Mouse (Mus musculus): ENCODE measurements around the gene Smyd3. TPM values are rescaled to one million over a fixed set of nuclear protein-coding genes. Genes with fewer than 3 reads are reported as not detected.

Smyd3 gene
- polyA plus RNA-seq, 1 experiment from 2014 or later: 3.7 TPM

DNA sequence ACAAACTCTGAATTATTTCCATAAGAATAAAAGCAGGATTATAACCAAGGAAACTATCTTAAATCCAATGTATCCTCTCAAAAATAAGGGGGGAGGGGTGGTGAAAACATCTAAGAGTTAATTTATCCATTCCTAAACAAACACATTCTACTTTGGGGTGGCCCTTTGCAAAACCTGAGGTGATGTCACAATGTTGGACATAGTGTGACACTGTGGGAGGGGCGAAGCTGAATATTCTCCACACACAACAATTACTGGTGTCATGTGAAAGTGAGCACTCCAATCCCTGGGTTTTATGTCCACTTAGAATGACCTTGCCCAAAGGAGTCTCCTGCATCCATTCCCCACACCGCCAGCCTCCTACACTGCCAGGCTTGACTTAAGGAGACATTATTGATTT, 580.9 kb downstream of the Smyd3 start:
- no peak overlapping the region for H3K27ac ChIP-seq
- no peaks in the 10 kb centered on the region for H3K79me2 ChIP-seq (ENCODE audit: inconsistent target)
- H3K36me3 ChIP-seq (ENCODE audit: inconsistent target): no peaks in the 10 kb centered on the region
- 90% methylated on average over 2 of the region's 2 CpGs for WGBS (ENCODE audit: missing documents)
- no peak overlapping the region for H3K4me3 ChIP-seq (ENCODE audit: inconsistent target)

DNA sequence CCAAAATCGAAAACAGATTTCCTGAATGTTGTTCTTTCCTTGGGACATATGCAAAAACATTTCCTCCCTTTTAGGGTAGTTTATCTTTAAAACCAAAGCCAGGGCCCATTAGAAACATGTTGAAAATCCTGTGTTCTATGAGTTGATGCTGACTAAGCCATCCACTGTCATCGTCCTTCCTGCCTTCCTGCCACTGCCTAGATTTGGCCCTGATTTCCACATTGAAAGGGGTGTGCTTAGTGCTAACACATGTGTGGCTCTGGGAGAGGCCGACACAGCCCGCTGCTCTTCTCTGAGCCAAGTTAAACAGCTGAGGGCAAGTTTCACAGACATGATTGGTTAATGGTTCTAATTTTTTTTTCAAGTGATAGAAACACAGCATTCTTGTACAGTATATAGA, 581.4 kb downstream of the Smyd3 start:
- H3K36me3 ChIP-seq (ENCODE audit: inconsistent target): no peaks in the 10 kb centered on the region
- WGBS (ENCODE audit: missing documents): 67% methylated on average over 4 of the region's 4 CpGs
- H3K79me2 ChIP-seq (ENCODE audit: inconsistent target): no peaks in the 10 kb centered on the region
- H3K4me3 ChIP-seq (ENCODE audit: inconsistent target): no peak overlapping the region
- H3K27ac ChIP-seq: no peak overlapping the region

DNA sequence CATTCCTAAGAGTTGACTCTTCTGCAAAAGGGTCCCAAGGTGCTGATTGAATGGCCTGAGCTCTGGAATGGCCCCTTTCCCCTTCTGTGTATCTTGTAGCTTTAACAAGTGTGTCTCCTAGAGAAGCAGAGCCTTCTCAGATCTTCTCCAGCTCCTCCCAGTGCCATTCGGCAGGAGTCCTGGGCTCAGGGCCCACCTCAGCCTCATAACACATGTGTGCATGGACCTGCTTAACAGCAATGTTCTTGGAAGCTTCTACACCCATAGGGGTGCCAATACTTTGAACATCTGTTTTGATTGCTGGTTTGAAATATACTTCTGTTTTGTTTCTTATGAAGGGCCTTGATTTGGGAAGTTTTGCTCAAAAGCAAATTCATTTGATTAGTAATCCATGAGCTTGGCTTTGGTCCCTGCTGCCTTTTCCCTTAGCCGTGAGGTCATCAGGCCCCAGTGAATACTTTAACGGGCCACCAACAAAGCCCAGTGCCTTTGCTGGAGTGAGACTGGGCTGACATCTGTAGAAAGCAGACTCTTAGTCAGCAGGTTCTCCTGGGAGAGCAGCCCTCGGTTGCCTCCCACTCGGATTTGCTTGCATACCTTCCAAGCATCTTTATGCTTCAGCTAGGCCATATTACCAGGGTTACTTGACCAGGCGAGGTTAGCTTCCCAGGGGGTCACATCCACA, 583.7 kb downstream of the Smyd3 start:
- Histone ChIP-seq H3K79me2 (ENCODE audit: inconsistent target) (no peaks in the 10 kb centered on the region), H3K27ac (no peak overlapping the region), H3K36me3 (ENCODE audit: inconsistent target) (no peaks in the 10 kb centered on the region), H3K4me3 (ENCODE audit: inconsistent target) (no peak overlapping the region)
- WGBS (ENCODE audit: missing documents): 90% methylated on average over 6 of the region's 6 CpGs

DNA sequence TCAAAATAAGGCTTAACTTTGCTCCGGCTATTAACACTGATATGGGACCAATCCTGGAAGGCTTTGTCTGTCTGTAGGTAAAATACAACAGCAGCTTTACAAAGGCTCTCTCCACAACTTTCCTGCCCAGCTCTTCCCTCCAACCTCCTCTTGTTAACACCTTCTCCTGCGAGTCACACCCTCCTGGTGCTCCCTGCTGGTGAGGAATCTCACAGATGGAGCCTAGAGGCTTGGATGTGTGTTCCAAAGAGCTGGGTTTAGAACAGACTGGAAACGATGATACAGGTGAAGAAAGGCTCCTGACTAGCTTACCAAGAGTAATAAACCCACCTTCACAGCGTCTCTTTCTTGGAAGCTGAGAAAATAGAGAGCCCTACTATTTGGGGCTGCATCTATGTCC, 588.3 kb downstream of the Smyd3 start:
- Histone ChIP-seq H3K79me2 (ENCODE audit: inconsistent target) (no peaks in the 10 kb centered on the region), H3K27ac (no peak overlapping the region), H3K36me3 (ENCODE audit: inconsistent target) (no peaks in the 10 kb centered on the region), H3K4me3 (ENCODE audit: inconsistent target) (no peak overlapping the region)
- 81% methylated on average over 4 of the region's 4 CpGs for WGBS (ENCODE audit: missing documents)

- H3K27ac ChIP-seq: no peak overlapping the region
- 35% methylated on average over 8 of the region's 8 CpGs for WGBS (ENCODE audit: missing documents)
- H3K79me2 ChIP-seq (ENCODE audit: inconsistent target): no peaks in the 10 kb centered on the region
- no peak overlapping the region for H3K4me3 ChIP-seq (ENCODE audit: inconsistent target)
- no peaks in the 10 kb centered on the region for H3K36me3 ChIP-seq (ENCODE audit: inconsistent target)
These were observed 593.2 kb downstream of the Smyd3 start for GRCm38 (mm10) chr1:178924492-178925183.

GRCm38 (mm10) chr1:178917194-178917902, 600.5 kb downstream of the Smyd3 start:
- Histone ChIP-seq H3K4me3 (ENCODE audit: inconsistent target) (no peak overlapping the region), H3K27ac (no peak overlapping the region), H3K79me2 (ENCODE audit: inconsistent target) (no peaks in the 10 kb centered on the region), H3K36me3 (ENCODE audit: inconsistent target) (no peaks in the 10 kb centered on the region)
- WGBS (ENCODE audit: missing documents): 77% methylated on average over 31 of the region's 31 CpGs

- no peaks in the 10 kb centered on the region for H3K79me2 ChIP-seq (ENCODE audit: inconsistent target)
- H3K27ac ChIP-seq: no peak overlapping the region
- no peak overlapping the region for H3K4me3 ChIP-seq (ENCODE audit: inconsistent target)
- H3K36me3 ChIP-seq (ENCODE audit: inconsistent target): no peaks in the 10 kb centered on the region
- WGBS (ENCODE audit: missing documents): 95% methylated on average over 11 of the region's 12 CpGs
These were observed 602.8 kb downstream of the Smyd3 start for GRCm38 (mm10) chr1:178915056-178915455.

DNA sequence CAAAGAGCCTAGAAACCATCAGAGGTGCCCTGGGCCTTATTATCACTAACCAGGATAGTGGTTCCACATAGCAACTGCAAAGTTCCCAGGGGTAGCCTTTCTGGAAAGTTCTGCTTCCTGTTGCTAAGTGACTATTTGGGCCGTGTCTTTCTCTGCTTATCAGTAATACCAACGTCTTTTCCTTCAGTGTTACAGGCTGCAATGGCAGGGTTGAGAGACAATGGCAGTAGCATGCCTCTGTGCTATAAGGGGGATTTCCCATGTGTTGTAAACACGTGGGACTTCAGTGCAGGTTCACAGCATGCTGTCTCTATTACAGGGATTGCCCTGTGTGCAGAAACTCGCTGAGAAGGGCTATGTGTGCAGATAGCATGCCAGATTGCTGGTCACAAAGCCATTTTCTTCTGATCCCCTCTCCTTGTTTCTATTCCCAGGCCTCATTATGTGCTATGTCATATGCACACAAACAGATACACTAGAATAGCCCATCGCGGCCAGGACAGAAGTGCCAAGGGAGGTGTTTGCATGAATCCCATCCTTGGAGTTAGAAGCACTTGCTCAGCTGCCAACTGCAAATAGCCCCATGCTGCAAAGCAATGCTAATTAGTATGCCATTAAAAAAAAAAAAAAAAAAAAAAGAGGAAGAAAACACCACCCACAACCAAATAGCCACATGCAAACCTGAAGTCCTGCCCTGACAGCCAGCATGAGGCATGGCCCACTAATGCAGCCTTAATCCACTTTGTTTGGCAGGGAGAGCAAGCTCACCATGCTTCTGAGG, 604.7 kb downstream of the Smyd3 start:
- no peak overlapping the region for H3K27ac ChIP-seq
- no peaks in the 10 kb centered on the region for H3K36me3 ChIP-seq (ENCODE audit: inconsistent target)
- WGBS (ENCODE audit: missing documents): 49% methylated on average over 6 of the region's 6 CpGs
- no peaks in the 10 kb centered on the region for H3K79me2 ChIP-seq (ENCODE audit: inconsistent target)
- H3K4me3 ChIP-seq (ENCODE audit: inconsistent target): no peak overlapping the region

GRCm38 (mm10) chr1:178910951-178911350, 606.9 kb downstream of the Smyd3 start:
- 54% methylated on average over 14 of the region's 14 CpGs for WGBS (ENCODE audit: missing documents)
- H3K79me2 ChIP-seq (ENCODE audit: inconsistent target): no peaks in the 10 kb centered on the region
- no peaks in the 10 kb centered on the region for H3K36me3 ChIP-seq (ENCODE audit: inconsistent target)
- H3K27ac ChIP-seq: no peak overlapping the region
- no peak overlapping the region for H3K4me3 ChIP-seq (ENCODE audit: inconsistent target)

Other genes with a start within 250 kb of the Smyd3 start
- 15.8 to 18.1 TPM (median 16.3 TPM) in 3 replicates for gene Tfb2m, start 28.2 kb upstream of the Smyd3 start, polyA plus RNA-seq (2018)
- 6.0 to 6.8 TPM (median 6.3 TPM) in 3 replicates for gene Cnst, start 28.3 kb upstream of the Smyd3 start, polyA plus RNA-seq (2018)
- 8.7 to 18.7 TPM (median 15.8 TPM) in 3 replicates for gene Sccpdh, start 150.2 kb upstream of the Smyd3 start, polyA plus RNA-seq (2018)
- not detected in 3 replicates for gene Kif28, start 227.2 kb upstream of the Smyd3 start, polyA plus RNA-seq (2018)

Measured in macrophage (primary cell).